Mouse (Mus musculus): Measurements from ENCODE around the gene Scgb2b12.
"Not testable (repeated sequence)": the region's sequence is repeated elsewhere in the genome, so short reads cannot be mapped to it uniquely, and the experiment has no call there.

The Scgb2b12 gene

DNA sequence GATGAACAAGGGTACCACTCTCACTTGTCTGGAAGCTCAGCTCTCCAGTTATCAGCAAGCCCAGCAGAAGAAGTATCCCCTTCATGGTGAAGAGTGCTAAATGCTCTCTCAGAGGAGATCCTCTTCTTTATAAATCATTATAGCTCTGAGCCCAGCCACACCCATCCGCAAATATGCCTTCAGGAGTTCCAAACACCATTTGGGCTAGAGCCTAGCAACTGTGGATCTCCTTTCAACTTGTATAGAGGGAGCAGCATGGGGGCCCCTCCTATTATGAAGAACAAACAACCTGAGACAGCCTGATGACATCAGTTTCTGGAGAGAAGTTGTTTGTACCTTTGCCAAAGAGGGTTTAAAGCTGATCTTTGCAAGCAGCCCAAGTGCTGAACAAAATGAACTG is at the start of gene Scgb2b12:
Gene Scgb2b12 (minus strand): TSS at position 101 of the 400 bp plus-strand sequence.
- DNase-seq: not testable (repeated sequence)

DNA sequence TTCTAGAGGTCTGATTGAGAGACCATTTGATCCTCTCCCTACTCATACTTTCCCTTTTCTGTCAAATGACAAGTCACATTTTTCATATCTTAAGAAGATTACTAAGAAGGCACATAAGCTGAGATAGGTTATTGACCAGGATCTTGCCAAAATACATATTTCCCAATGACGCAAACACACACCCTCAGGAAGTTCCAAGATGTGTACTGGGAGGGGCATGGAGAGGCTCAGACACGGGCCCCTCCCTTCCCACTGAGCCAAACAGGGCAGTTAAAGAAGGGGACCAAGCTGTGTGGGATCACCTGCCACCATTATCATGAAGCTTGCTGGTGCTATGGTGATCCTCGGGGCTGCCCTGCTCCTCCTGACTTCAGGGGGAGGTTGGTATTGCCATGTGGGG is 6.8 kb upstream of the Scgb2b12 start, which contains the start of gene Scgb1b12:
Gene Scgb1b12 (plus strand): TSS at position 301 of the 400 bp plus-strand sequence.
- not testable (repeated sequence) for DNase-seq

All from cerebellum, adult 9-11 months (tissue).